In the genomic region with DNA sequence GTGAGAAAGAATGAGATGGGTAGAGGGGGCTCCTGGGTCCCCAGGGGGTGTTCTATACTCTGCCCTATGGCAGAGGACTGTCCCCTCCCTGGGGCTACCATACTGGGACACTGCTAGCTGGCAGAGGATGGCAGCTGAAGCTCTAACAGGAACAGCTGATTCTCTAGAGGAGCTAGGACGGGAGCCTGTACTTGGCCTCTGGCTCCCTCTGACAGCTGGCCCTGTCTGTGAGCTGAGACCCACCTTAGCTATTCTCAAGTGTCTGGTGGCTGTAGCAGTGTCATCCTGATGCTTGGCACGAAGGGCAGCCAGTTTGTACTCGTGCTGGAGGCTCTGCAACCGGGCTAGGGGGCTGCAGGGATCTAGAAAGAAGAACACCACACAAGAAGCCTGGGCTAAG, we compare ENCODE assay signal across 15 mouse cellular contexts. TPM values are rescaled to one million over a fixed set of nuclear protein-coding genes. Genes with fewer than 3 reads are reported as not detected.
"Had no signal": no experiment of that assay in that cellular context is flagged by ENCODE, and none has a peak within 500 bp of the region (broad histone marks: within the 10 kb centered on the region; RNA-seq: fewer than 3 reads in every experiment).

No protein-coding gene starts in this region.

- H3K27ac ChIP-seq: liver, embryonic 14.5 days; midbrain, embryonic 10.5 days; neural tube, embryonic 12.5 days had no signal

- DNase-seq: lung, adult 18-20 months; lung, embryonic 14.5 days; lung, postnatal 10 days; lung, postnatal 4 days; midbrain, embryonic 14.5 days; right cerebral cortex, postnatal 14 days; spleen, adult 18-20 months; thymus, adult 18-20 months; thymus, postnatal 14 days; thymus, postnatal 36 days had no signal

- H3K9ac ChIP-seq: liver, embryonic 14.5 days; lung, embryonic 14.5 days; neural tube, embryonic 12.5 days had no signal

- H3K4me3 ChIP-seq: midbrain, embryonic 10.5 days; neural tube, embryonic 12.5 days had no signal

- ATAC-seq: midbrain, embryonic 16.5 days had no signal

- H3K4me1 ChIP-seq: neural tube, embryonic 12.5 days had no signal

- H3K27me3 ChIP-seq: neural tube, embryonic 12.5 days had no signal

- H3K4me2 ChIP-seq: lung, embryonic 14.5 days; neural tube, embryonic 12.5 days had no signal

- H3K9me3 ChIP-seq: midbrain, embryonic 10.5 days; neural tube, embryonic 12.5 days had no signal

RNA-seq across cellular contexts. Expression of gene Podnl1, which starts 15.0 kb away (rescaled TPM):
- polyA plus RNA-seq: liver, embryonic 16.5 days had no signal

RNA-seq across cellular contexts. Expression of gene Nanos3, which starts 44.2 kb away (rescaled TPM):
- polyA plus RNA-seq: liver, embryonic 16.5 days had no signal
